Mouse (Mus musculus): ENCODE data around the gene Gpr18. TPM values are rescaled to one million over a fixed set of nuclear protein-coding genes. Genes with fewer than 3 reads are reported as not detected.

Gene Gpr18
- total RNA-seq, 2 experiments from 2014 or later, result not detected

GRCm38 (mm10) chr14:121924876-121925275, 9.3 kb upstream of the Gpr18 start:
- no peak for DNase-seq (ENCODE audit: low spot score)

- DNase-seq (ENCODE audit: low spot score), result no peak
These were observed 7.2 kb upstream of the Gpr18 start for GRCm38 (mm10) chr14:121922731-121923130.

GRCm38 (mm10) chr14:121922016-121922415, 6.4 kb upstream of the Gpr18 start:
- no peak for DNase-seq (ENCODE audit: low spot score)

- DNase-seq (ENCODE audit: low spot score), result no peak
These were observed 5.0 kb upstream of the Gpr18 start for GRCm38 (mm10) chr14:121920511-121921124.

GRCm38 (mm10) chr14:121919752-121920151, 4.2 kb upstream of the Gpr18 start:
- no peak for DNase-seq (ENCODE audit: low spot score)

- DNase-seq (ENCODE audit: low spot score), result no peak
These were observed 2.7 kb upstream of the Gpr18 start for GRCm38 (mm10) chr14:121918266-121918665.

- DNase-seq (ENCODE audit: low spot score), result no peak
These were observed 922 bp upstream of the Gpr18 start for GRCm38 (mm10) chr14:121916311-121917094.

- no peak for DNase-seq (ENCODE audit: low spot score)
These were observed 438 bp downstream of the Gpr18 start for GRCm38 (mm10) chr14:121915143-121915542.

- DNase-seq (ENCODE audit: low spot score), result no peak
These were observed 3.1 kb downstream of the Gpr18 start for GRCm38 (mm10) chr14:121912501-121912900.

GRCm38 (mm10) chr14:121909868-121910267, 5.7 kb downstream of the Gpr18 start:
- DNase-seq (ENCODE audit: low spot score), result no peak

GRCm38 (mm10) chr14:121906992-121907681, 8.4 kb downstream of the Gpr18 start:
- DNase-seq (ENCODE audit: low spot score), result no peak

- no peak for DNase-seq (ENCODE audit: low spot score)
These were observed 9.1 kb downstream of the Gpr18 start for GRCm38 (mm10) chr14:121906341-121906991.

GRCm38 (mm10) chr14:121904754-121905153, 10.8 kb downstream of the Gpr18 start:
- no peak for DNase-seq (ENCODE audit: low spot score)

- no peak for DNase-seq (ENCODE audit: low spot score)
These were observed 12.2 kb downstream of the Gpr18 start for GRCm38 (mm10) chr14:121903381-121903876.

GRCm38 (mm10) chr14:121901511-121901910, 14.1 kb downstream of the Gpr18 start:
- no peak for DNase-seq (ENCODE audit: low spot score)

GRCm38 (mm10) chr14:121899071-121899470, 16.5 kb downstream of the Gpr18 start:
- no peak for DNase-seq (ENCODE audit: low spot score)

GRCm38 (mm10) chr14:121898509-121898908, 17.1 kb downstream of the Gpr18 start:
- no peak for DNase-seq (ENCODE audit: low spot score)

- DNase-seq (ENCODE audit: low spot score), result no peak
These were observed 17.8 kb downstream of the Gpr18 start for GRCm38 (mm10) chr14:121897773-121898172.

GRCm38 (mm10) chr14:121896126-121897090, 19.2 kb downstream of the Gpr18 start:
- peak; percentile 40 for DNase-seq (ENCODE audit: low spot score)

GRCm38 (mm10) chr14:121895316-121895715, 20.3 kb downstream of the Gpr18 start:
- no peak for DNase-seq (ENCODE audit: low spot score)
